Mouse (Mus musculus) left cerebral cortex, adult 11 months (tissue): Measurements from ENCODE around the gene Gprasp1.
A peak's percentile ranks its signal among the peaks of the same experiment; 100 is the strongest.
"Not testable (repeated sequence)": the region's sequence is repeated elsewhere in the genome, so short reads cannot be mapped to it uniquely, and the experiment has no call there.

ENCODE experiments used
- DNase-seq: peaks from one replicate; pipeline ENCODE4 v3.0.0; 2022; ENCODE audit warnings: low spot score

Gprasp1 gene

DNA sequence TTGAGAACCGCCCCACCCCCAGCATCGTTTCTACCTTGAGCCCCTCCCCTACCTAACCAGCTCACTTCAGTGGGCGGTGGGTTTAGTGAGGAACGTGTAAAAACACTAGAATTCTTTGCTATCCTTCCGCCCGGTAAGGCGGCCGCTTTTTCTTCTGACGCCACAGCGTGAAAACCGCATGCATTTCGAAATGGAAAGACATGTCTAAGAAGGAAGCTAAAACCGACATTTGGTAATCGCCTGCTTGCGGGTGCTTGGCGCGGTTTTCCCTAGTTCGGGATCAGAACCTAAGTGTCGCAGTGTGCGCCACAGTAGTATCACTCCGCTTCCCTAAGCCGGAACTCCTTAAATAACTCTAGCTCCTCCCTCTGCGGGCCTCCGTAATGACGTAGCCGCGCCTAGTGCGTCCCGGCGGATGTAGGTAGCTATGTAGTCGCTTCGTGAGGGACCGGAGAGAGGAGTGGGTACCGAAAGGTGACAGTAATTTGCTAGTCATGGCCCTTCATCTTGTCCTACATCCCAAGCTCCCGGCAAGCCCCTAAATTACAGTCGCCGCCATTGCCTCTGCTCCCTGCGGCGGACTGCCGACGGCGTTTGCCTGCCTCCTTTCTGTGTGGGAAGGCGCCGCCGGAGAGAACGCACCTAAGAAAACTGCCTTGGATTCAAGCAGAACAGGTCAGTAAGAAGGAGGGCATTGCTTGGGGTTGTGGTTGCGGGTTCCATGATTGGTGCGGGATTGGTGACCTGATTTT, at the start of gene Gprasp1, which contains the start of gene Armcx5:
TSS of gene Gprasp1 (plus strand) at position 430 of the 752 bp plus-strand sequence.
TSS of gene Armcx5 (plus strand) at position 430 of the 752 bp plus-strand sequence.
- DNase-seq, result peak; percentile 83

DNA sequence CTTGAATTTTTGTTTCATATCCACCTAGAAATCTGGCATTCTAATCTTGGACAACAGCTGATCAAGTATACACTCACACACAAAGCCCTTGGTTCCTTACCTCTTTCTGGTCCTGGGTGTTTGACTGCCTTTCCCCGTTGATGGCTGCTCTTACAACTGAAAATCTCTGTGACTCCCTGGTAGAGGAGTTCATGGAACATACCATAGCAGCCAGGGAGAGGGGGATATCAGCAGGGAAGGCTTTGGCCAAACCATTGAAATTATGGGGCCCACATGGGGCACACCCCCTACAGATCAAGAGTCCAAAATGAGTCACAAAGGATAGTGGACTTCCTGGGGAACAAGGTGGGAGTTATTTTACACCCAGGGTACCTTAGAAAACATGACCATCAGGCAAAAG, 48.9 kb upstream of the Gprasp1 start, which contains the start of gene Tcp11x2:
TSS of gene Tcp11x2 (minus strand) at position 158 of the 400 bp plus-strand sequence.
- no peak for DNase-seq

DNA sequence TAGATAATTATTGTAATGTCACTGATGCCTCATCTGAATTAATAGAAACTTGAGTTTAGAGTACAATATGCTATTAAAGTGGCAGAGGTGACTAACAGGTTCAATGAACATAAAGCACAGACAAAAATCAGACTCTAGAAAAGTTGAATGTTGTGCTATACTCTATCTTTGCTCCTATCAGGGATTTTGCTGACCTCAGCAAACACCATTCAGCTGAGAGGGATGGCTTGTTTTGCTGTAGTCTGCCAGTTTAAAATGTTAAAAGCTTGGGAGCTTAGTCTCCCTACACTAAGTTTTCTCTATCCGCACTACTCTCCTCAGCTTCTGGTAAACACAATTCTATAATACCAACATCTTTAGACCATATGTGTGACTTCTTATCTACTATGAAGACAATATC, 39.4 kb upstream of the Gprasp1 start:
- DNase-seq, result no peak

DNA sequence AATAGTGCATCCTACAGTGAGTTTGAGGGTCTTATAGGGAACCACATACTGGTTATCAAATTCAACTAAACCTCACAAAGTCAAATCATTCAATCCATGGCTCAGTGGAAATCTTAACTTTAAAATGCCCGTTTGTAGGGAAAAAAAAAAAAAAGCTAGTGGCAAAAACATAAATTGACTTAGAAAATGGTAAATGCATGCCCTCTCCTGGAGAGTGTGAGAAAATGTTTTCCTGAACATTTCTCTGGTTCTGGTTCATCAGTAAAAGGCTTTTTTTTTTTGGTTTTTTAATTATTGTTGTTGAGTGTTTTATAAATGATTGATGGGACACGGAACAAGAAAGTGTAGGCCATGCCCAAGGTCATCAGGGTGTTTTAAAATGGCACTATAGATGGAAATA, 38.2 kb upstream of the Gprasp1 start:
- DNase-seq, result no peak

- DNase-seq, result no peak
Observed at GRCm38 (mm10) chrX:135712845-135713244, 29.7 kb upstream of the Gprasp1 start.

- DNase-seq, result no peak
Observed at GRCm38 (mm10) chrX:135725161-135725560, 17.4 kb upstream of the Gprasp1 start, which contains the start of gene Tmsb15a. Tmsb15a (minus strand) TSS chrX:135725261.

DNA sequence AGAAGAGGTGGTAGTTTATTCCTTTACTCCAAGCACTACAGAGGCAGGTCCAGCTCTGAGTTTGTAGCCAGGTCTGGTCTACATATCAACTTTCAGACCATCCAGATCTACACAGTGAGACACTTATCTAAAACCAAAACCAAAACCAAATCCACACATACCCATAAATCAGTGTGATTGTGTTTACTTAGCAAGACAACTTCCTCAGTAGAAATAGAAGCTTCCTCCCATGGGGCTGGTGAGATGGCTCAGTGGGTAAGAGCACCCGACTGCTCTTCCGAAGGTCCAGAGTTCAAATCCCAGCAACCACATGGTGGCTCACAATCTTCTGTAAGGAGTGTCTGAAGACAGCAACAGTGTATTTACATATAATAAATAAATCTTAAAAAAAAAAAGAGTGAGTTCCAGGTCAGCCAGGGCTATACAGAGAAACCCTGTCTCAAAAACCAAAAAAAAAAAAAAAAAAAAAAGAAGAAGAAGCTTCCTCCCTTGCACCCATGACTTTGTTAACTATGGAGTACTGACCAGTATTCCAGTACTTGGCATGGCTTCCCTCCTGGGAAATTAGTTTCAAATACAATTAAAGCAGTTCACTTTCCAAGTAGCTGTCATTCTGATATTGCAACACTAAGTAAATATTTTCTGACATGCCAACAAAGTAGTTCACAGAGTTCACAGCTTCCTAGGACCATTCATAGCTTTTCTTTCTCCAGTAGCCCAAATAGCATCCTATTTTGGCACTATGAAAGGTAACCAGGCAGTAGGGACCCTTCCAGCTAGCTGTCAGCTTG, 3.6 kb upstream of the Gprasp1 start:
- no peak for DNase-seq

DNA sequence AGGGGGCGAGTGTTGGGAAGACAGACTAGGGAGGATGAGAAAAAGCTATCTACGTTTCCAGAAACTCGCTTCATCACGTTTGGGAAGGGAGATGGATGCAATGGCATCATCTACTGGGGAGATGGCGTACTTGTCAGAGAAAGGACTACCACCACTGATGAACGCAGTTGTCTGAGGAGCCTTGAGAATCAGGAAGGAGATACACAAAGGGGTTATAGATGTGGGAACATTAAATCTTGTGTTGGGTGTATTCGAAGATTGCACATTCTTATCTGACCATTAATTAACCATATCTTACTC, 473 bp downstream of the Gprasp1 start:
- DNase-seq, result no peak

GRCm38 (mm10) chrX:135745376-135745775, 2.8 kb downstream of the Gprasp1 start:
- DNase-seq, result not testable (repeated sequence)

GRCm38 (mm10) chrX:135752832-135753231, 10.3 kb downstream of the Gprasp1 start:
- DNase-seq, result peak; percentile 34

- no peak for DNase-seq
Observed at GRCm38 (mm10) chrX:135761707-135762106, 19.2 kb downstream of the Gprasp1 start.

- no peak for DNase-seq
Observed at GRCm38 (mm10) chrX:135768043-135768548, 25.6 kb downstream of the Gprasp1 start.

DNA sequence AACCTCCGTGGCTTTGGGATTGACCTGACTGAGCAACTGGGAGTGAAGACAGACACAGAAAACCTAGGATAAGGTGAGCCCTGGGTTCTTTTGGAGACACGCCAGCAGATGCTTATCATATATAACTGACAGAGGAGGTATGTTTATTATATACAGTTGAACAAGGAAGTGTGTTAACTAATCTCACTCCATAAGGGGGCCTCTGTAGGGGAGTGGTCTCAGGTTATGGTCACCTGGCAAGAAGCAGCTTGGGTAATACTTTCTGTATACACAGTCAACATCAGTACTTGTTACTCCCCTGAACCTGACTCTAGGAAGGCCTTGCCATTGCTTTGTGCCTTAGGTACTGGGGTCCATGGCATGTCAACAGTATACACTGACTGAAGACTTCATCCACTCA, 26.0 kb downstream of the Gprasp1 start:
- no peak for DNase-seq

DNA sequence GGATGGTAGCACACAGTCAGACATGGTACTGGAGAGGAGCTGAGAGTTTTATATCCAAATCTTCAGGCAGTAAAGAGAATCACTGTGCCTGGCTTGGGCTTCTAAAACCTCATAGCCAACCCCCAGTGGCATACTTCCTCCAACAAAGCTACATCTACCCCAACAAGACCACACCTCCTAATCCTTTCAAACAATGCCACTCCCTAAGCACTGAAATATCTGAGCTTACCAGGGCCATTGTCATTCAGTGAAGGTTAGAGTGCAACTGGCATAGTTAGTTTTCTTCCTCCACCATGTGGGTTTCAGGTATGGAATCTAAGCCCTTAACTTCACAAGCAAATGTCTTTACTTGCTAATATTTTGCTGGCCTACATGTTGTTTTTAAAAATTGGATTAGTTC, 49.0 kb downstream of the Gprasp1 start:
- no peak for DNase-seq

- DNase-seq, result no peak
Observed at GRCm38 (mm10) chrX:135792326-135792725, 49.8 kb downstream of the Gprasp1 start.

GRCm38 (mm10) chrX:135795591-135796304, 53.2 kb downstream of the Gprasp1 start:
- DNase-seq, result peak; percentile 35

DNA sequence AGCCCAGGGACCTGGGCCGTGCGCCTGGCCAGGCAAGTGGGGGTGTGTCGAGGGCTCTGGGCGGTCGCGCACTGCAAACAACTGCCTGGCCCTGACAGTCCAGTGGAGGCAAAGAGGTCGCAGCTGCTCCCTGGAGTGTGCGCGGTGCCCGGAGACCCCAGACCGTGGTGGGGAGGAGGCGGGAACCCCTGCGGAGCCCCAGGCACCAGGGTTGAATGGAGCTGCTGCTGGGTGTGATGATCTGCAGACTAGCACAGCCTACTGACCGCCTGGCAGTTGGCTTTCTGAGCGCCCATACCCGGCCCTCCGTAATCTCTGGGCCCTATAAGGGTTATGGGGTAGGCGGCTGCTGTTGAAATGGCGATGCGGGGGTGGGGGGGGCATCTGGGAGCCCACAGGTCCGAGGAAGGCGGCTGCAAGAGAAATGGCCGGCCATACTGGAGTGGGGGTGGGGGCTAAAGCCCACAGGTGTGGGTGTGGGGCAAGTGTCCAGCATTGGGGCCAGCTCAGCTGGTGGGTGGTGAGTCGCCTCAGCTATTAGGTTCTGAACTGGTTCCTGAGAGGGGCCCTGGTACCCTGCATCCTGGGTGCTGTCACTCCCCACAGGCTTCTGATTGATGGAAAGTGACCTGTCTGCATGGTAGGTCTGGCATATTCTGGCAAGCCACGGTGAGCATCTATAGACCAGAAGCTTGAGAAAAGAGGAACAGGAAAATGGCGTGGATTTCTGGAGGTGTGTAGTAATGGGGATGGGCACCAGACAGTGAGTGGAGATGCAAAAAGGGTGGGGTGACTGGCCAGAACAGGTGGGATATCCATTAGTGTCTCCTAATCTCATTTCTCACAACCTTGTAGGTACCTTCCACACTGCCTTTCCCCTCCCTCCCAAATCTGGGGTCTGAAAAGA, 54.0 kb downstream of the Gprasp1 start:
- DNase-seq, result not testable (repeated sequence)

DNA sequence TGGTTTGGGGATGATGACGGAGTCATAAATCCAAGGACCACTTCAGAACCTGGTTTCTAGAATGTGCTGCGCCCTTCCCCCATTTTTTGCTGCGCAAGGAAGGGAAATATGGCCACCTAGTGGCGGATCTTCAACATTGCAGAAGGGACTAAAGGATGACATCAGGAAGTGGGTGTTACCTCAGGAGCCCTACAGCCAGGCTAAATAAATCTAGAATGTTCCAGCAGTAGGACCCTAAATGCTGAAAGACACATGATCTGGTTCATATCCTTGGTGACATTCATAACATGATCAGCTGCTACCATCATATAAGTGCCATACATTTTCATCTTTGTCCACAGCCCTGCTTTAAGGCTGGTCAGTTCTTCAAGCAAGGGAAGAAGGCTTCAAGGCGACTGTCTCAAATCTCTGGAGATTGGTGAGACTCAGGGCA, 54.7 kb downstream of the Gprasp1 start, which contains the start of gene Bhlhb9:
TSS of gene Bhlhb9 (plus strand) at position 383 of the 433 bp plus-strand sequence.
- DNase-seq, result peak; percentile 47

- DNase-seq, result no peak
Observed at GRCm38 (mm10) chrX:135804149-135804548, 61.6 kb downstream of the Gprasp1 start.

DNA sequence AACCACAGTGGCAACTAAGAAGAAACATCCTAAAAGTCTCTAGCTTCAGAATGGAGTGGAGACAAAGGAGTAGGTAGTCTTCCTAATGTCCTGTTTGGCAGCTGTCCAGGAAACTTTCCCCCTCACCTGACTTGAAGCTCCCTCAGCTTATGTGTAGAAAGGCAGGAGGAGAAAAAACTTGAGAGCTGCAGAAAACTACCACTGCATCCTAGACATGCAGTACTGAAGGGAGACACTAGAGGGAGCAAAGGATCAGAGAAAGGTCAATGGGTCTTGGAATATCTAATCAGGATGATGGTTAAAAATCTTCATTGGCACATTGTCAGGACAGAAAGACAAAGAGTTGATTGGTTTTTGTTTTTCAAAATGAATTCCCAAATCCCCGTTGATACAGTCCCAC, 63.2 kb downstream of the Gprasp1 start:
- DNase-seq, result peak; percentile 43

DNA sequence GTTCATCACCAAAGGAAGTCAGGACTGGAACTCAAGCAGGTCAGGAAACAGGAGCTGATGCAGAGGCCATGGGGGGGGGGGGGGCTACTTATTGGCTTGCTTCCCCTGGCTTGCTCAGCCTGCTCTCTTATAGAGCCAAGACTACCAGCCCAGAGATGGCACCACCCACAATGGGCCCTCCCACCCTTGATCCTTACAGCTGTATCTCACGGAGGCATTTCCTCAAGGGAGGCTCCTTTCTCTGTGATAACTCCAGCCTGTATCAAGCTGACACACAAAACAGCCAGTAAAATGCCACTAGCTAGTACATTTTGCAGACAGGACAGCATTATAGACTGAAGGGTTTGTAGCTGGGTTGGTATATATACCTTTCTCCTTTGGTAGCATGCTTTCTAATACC, 93.4 kb downstream of the Gprasp1 start:
- not testable (repeated sequence) for DNase-seq
